Mouse (Mus musculus) embryonic fibroblast, embryonic 13.5 days (primary cell): ENCODE data around the gene Ovol2. TPM values are rescaled to one million over a fixed set of nuclear protein-coding genes. Genes with fewer than 3 reads are reported as not detected.

Experiments used
- H3K27ac ChIP-seq: 2 replicates; pipeline ENCODE4 v1.5.1; 2012; ENCODE audit warnings: low read length, control low read depth, inconsistent platforms; ENCODE audit not compliant: insufficient read depth
- H3K4me1 ChIP-seq: 2 replicates; pipeline ENCODE4 v1.6.1; 2011; ENCODE audit warnings: low read length; ENCODE audit not compliant: control insufficient read depth, insufficient read depth
- H3K4me3 ChIP-seq: 2 replicates; pipeline ENCODE4 v1.5.1; 2011; ENCODE audit warnings: mild to moderate bottlenecking, control low read depth, low read length; ENCODE audit not compliant: insufficient read depth
- CTCF ChIP-seq: IDR thresholded peaks from 2 replicates; pipeline ENCODE4 v1.5.1; 2011; ENCODE audit warnings: mild to moderate bottlenecking, control low read depth, low read length, moderate library complexity, borderline replicate concordance; ENCODE audit not compliant: insufficient read depth
- POLR2A ChIP-seq: IDR thresholded peaks from 2 replicates; pipeline ENCODE4 v1.6.1; 2011; ENCODE audit warnings: low read depth, mild to moderate bottlenecking, control low read depth, low read length, moderate library complexity
- polyA plus RNA-seq: library from polyadenylated mRNA; stranded (reverse); fragments of >200 nt; gene quantifications from 2 replicates; pipeline ENCODE4 v1.2.4, GENCODE M21; 2011; ENCODE audit warnings: low read depth; ENCODE audit not compliant: missing spikeins, insufficient read length

Ovol2 gene
- polyA plus RNA-seq = not detected in 2 replicates

GRCm38 (mm10) chr2:144331401-144332302, at the start of gene Ovol2:
Ovol2 (minus strand) TSS chr2:144332146.
- TF ChIP-seq POLR2A (no peak), CTCF (no peak)
- Histone ChIP-seq H3K4me3 (peak within 1 kb of the TSS; percentile 14; the same call in 1 of the 2 replicates), H3K27ac (no peak within 1 kb of the TSS), H3K4me1 (no peaks in the 10 kb centered on the region)

- no peak overlapping the region for H3K27ac ChIP-seq
- H3K4me1 ChIP-seq = no peaks in the 10 kb centered on the region
- no peak overlapping the region for H3K4me3 ChIP-seq
- TF ChIP-seq CTCF (no peak), POLR2A (no peak)
Measured at GRCm38 (mm10) chr2:144381741-144382140, 49.8 kb upstream of the Ovol2 start.

- H3K27ac ChIP-seq = no peak overlapping the region
- no peak overlapping the region for H3K4me3 ChIP-seq
- TF ChIP-seq POLR2A (no peak), CTCF (no peak)
- no peaks in the 10 kb centered on the region for H3K4me1 ChIP-seq
Measured at GRCm38 (mm10) chr2:144381293-144381692, 49.3 kb upstream of the Ovol2 start.

GRCm38 (mm10) chr2:144375063-144375703, 43.2 kb upstream of the Ovol2 start:
- Histone ChIP-seq H3K4me3 (no peak overlapping the region), H3K4me1 (no peaks in the 10 kb centered on the region), H3K27ac (no peak overlapping the region)
- no peak for TF ChIP-seq CTCF
- no peak for TF ChIP-seq POLR2A

GRCm38 (mm10) chr2:144373063-144373462, 41.1 kb upstream of the Ovol2 start:
- Histone ChIP-seq H3K27ac (no peak overlapping the region), H3K4me3 (no peak overlapping the region), H3K4me1 (no peaks in the 10 kb centered on the region)
- no peak for TF ChIP-seq POLR2A
- TF ChIP-seq CTCF = no peak

- TF ChIP-seq CTCF (no peak), POLR2A (no peak)
- no peak overlapping the region for H3K27ac ChIP-seq
- H3K4me1 ChIP-seq = no peaks in the 10 kb centered on the region
- no peak overlapping the region for H3K4me3 ChIP-seq
Measured at GRCm38 (mm10) chr2:144371566-144371965, 39.6 kb upstream of the Ovol2 start.

GRCm38 (mm10) chr2:144369511-144369910, 37.6 kb upstream of the Ovol2 start:
- TF ChIP-seq POLR2A (no peak; the same call in 1 of the 2 replicates), CTCF (no peak)
- H3K4me3 ChIP-seq = peak overlapping the region; percentile 78
- H3K4me1 ChIP-seq = no peaks in the 10 kb centered on the region
- peak overlapping the region; percentile 93 for H3K27ac ChIP-seq

- Histone ChIP-seq H3K4me1 (no peaks in the 10 kb centered on the region), H3K4me3 (peak overlapping the region; percentile 78), H3K27ac (peak overlapping the region; percentile 93)
- TF ChIP-seq POLR2A (no peak; the same call in 1 of the 2 replicates), CTCF (no peak)
Measured at GRCm38 (mm10) chr2:144369020-144369421, 37.1 kb upstream of the Ovol2 start.

GRCm38 (mm10) chr2:144368400-144369019, 36.6 kb upstream of the Ovol2 start, which contains the start of the genes Kat14 and Pet117:
Kat14 (plus strand) TSS chr2:144368983.
Pet117 (plus strand) TSS chr2:144368996.
- no peaks in the 10 kb centered on the region for H3K4me1 ChIP-seq
- TF ChIP-seq POLR2A = peak; percentile 88
- no peak for TF ChIP-seq CTCF

GRCm38 (mm10) chr2:144352843-144353242, 20.9 kb upstream of the Ovol2 start:
- Histone ChIP-seq H3K4me1 (no peaks in the 10 kb centered on the region), H3K27ac (no peak overlapping the region), H3K4me3 (no peak overlapping the region)
- TF ChIP-seq CTCF (no peak), POLR2A (no peak)

More at GRCm38 (mm10) chr2:144368400-144369019, 36.6 kb upstream of the Ovol2 start, which contains the start of the genes Kat14 and Pet117:
- H3K4me3 ChIP-seq = peak within 1 kb of the TSS; percentile 78
- peak within 1 kb of the TSS; percentile 93 for H3K27ac ChIP-seq
